Mouse (Mus musculus): ENCODE results near the gene Zfp62. TPM values are rescaled to one million over a fixed set of nuclear protein-coding genes. Genes with fewer than 3 reads are reported as not detected.

Gene Zfp62
- total RNA-seq, 1 experiment from 2014 or later, result 134 TPM

DNA sequence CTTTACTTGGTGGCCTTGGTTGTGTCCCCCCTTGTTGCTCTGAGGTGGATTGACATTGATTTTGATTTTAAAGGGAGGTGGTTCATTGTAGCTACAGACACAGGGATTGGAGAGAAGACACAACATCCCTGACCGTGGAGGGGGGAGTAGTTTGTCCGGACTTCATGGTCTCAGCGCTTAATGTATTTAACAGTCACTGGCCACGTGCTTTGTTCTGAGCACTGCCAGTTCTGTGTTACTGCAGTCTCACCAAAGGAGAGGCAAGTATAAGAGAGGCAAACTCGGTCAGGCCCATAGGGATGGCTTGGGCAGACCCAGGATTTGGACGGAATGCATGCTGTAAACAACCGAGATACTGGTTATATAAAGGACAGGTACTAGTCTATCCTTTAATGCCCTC is 61.0 kb downstream of the Zfp62 start:
- no peak for ATAC-seq (replicated peaks; ENCODE audit: insufficient number of reproducible peaks, low FRiP score, low TSS enrichment, poor library complexity, severe bottlenecking)

DNA sequence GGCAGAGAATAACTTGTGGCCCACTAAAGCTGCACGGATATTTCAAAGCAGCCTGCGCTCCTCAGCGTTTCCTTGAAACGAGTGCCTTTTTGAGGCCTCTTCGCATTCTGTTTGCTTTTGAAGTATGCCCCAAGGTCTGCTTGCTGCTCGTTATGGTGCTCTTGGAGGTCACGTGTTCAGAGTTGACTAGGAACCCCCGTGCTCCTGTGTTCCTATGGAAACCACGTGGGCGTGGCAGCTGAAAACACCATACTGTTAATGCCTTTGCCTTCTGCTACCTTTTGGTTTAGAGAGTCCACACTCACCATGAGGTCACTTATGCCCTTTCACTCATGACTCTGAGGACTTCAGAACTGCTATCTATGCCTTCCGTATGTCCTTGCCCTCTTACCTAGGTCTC is 61.5 kb downstream of the Zfp62 start:
- ATAC-seq (replicated peaks; ENCODE audit: insufficient number of reproducible peaks, low FRiP score, low TSS enrichment, poor library complexity, severe bottlenecking), result no peak

DNA sequence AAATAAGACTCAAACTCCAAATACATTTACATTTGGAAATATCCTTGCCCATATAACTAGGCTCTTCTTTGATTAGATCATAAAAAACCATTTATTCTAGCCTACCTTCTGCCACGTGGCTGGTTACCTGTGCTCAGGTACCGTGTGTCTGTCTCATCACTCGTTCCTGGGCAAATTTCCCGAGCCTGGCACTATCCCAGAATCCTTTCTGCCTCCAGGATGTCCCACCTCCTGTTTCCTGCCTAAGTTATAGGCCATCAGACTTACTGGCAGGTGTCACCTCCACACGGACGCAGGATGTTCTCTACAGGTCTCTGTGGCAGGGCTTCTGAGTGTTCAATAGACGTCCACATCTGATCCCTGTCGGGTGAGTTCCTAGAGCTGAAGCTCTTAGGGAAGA is 62.0 kb downstream of the Zfp62 start:
- no peak for ATAC-seq (replicated peaks; ENCODE audit: insufficient number of reproducible peaks, low FRiP score, low TSS enrichment, poor library complexity, severe bottlenecking)

- no peak for ATAC-seq (replicated peaks; ENCODE audit: insufficient number of reproducible peaks, low FRiP score, low TSS enrichment, poor library complexity, severe bottlenecking)
These were observed 63.6 kb downstream of the Zfp62 start for GRCm38 (mm10) chr11:49266671-49267070.

DNA sequence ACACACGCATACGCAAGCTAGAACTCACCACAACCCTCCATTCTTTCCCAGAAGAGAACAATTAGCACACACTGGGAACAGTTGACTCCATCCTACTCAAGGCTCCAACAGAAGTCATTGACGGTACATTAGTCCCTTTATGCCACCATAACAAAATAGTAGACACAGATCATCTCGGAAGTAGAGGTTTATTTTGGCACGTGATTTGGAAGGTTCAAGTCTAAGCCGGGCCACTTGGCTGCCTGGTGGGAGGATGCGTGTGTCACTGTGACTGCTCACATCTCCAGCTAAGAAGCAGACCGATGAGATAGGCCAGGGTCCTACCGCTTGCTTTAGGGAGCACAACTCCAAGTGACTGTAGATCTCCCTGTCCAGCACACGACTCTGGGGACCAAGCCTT is 64.2 kb downstream of the Zfp62 start:
- no peak for ATAC-seq (replicated peaks; ENCODE audit: insufficient number of reproducible peaks, low FRiP score, low TSS enrichment, poor library complexity, severe bottlenecking)

- no peak for ATAC-seq (replicated peaks; ENCODE audit: insufficient number of reproducible peaks, low FRiP score, low TSS enrichment, poor library complexity, severe bottlenecking)
These were observed 65.0 kb downstream of the Zfp62 start for GRCm38 (mm10) chr11:49267970-49268579.

Other genes starting within 250 kb of the Zfp62 start
- gene Olfr56, start 224.4 kb upstream of the Zfp62 start, total RNA-seq (2017), result 0.29 to 2.8 TPM (median 0.85 TPM) in 3 replicates
- 33.5 to 71.5 TPM (median 41.1 TPM) in 3 replicates for gene 9930111J21Rik1, start 223.9 kb upstream of the Zfp62 start, total RNA-seq (2017)
- 0.10 to 1.4 TPM in 2 of 3 replicates, not detected in the other for gene Gm12185, start 211.1 kb upstream of the Zfp62 start, total RNA-seq (2017)
- 1.3 to 3.0 TPM (median 1.7 TPM) in 3 replicates for gene Tgtp1, start 209.1 kb upstream of the Zfp62 start, total RNA-seq (2017)
- gene 9930111J21Rik2, start 152.1 kb upstream of the Zfp62 start, total RNA-seq (2017), result 84.2 to 227 TPM (median 114 TPM) in 3 replicates
- 15.9 to 85.7 TPM (median 25.2 TPM) in 3 replicates for gene Tgtp2, start 139.1 kb upstream of the Zfp62 start, total RNA-seq (2017)
- gene Ifi47, start 126.7 kb upstream of the Zfp62 start, total RNA-seq (2017), result 23.6 to 98.9 TPM (median 35.3 TPM) in 3 replicates
- not detected in 3 replicates for gene Olfr1396, start 88.4 kb upstream of the Zfp62 start, total RNA-seq (2017)
- gene Olfr1395, start 61.0 kb upstream of the Zfp62 start, total RNA-seq (2017), result not detected in 3 replicates
- not detected in 3 replicates for gene Olfr1394, start 48.9 kb upstream of the Zfp62 start, total RNA-seq (2017)
- 0.75 to 2.2 TPM (median 0.78 TPM) in 3 replicates for gene Btnl9, start 16.1 kb upstream of the Zfp62 start, total RNA-seq (2017)
- 58.6 to 80.8 TPM (median 72.0 TPM) in 3 replicates for gene Mgat1, start 40.9 kb downstream of the Zfp62 start, total RNA-seq (2017)
- 2.0 TPM in 1 of 3 replicates, not detected in the others for gene Olfr1393, start 75.0 kb downstream of the Zfp62 start, total RNA-seq (2017)
- gene Olfr1392, start 82.0 kb downstream of the Zfp62 start, total RNA-seq (2017), result not detected in 3 replicates
- gene Olfr10, start 101.4 kb downstream of the Zfp62 start, total RNA-seq (2017), result not detected in 3 replicates
- gene Olfr1391, start 119.5 kb downstream of the Zfp62 start, total RNA-seq (2017), result not detected in 3 replicates
- not detected in 3 replicates for gene Olfr1390, start 131.9 kb downstream of the Zfp62 start, total RNA-seq (2017)
- gene Olfr1389, start 219.8 kb downstream of the Zfp62 start, total RNA-seq (2017), result not detected in 3 replicates
- 0.68 TPM in 1 of 3 replicates, not detected in the others for gene Olfr1388, start 233.3 kb downstream of the Zfp62 start, total RNA-seq (2017)